Mouse (Mus musculus) cerebellum, adult 8-10 months (tissue): Measurements from ENCODE around the gene Afap1.
A peak's percentile ranks its signal among the peaks of the same experiment; 100 is the strongest.

Experiments used
- DNase-seq: peaks from one replicate; pipeline ENCODE4 v3.0.0; 2022

The Afap1 gene

GRCm38 (mm10) chr5:35898114-35898513 lies 5.0 kb downstream of the Afap1 start:
- no peak for DNase-seq

- no peak for DNase-seq
Measured at GRCm38 (mm10) chr5:35898994-35899393, 5.9 kb downstream of the Afap1 start.

- DNase-seq = no peak
Measured at GRCm38 (mm10) chr5:35900401-35901225, 7.5 kb downstream of the Afap1 start.

GRCm38 (mm10) chr5:35901226-35901809 lies 8.2 kb downstream of the Afap1 start:
- DNase-seq = no peak

- no peak for DNase-seq
Measured at GRCm38 (mm10) chr5:35903456-35903855, 10.3 kb downstream of the Afap1 start.

GRCm38 (mm10) chr5:35905283-35905682 lies 12.2 kb downstream of the Afap1 start:
- DNase-seq = no peak

- no peak for DNase-seq
Measured at GRCm38 (mm10) chr5:35907090-35907489, 14.0 kb downstream of the Afap1 start.

- peak; percentile 85 for DNase-seq
Measured at GRCm38 (mm10) chr5:35907633-35908426, 14.7 kb downstream of the Afap1 start.

GRCm38 (mm10) chr5:35908626-35909443 lies 15.7 kb downstream of the Afap1 start:
- DNase-seq = no peak

- no peak for DNase-seq
Measured at GRCm38 (mm10) chr5:35915629-35916300, 22.6 kb downstream of the Afap1 start.

GRCm38 (mm10) chr5:35916666-35917065 lies 23.5 kb downstream of the Afap1 start:
- DNase-seq = no peak

GRCm38 (mm10) chr5:35918387-35918786 lies 25.3 kb downstream of the Afap1 start:
- DNase-seq = no peak

- DNase-seq = no peak
Measured at GRCm38 (mm10) chr5:35920076-35920475, 27.0 kb downstream of the Afap1 start.

- DNase-seq = no peak
Measured at GRCm38 (mm10) chr5:35920557-35920956, 27.4 kb downstream of the Afap1 start.

GRCm38 (mm10) chr5:35921141-35921540 lies 28.0 kb downstream of the Afap1 start:
- DNase-seq = no peak

- DNase-seq = no peak
Measured at GRCm38 (mm10) chr5:35921595-35922254, 28.6 kb downstream of the Afap1 start.

- DNase-seq = no peak
Measured at GRCm38 (mm10) chr5:35923448-35923847, 30.3 kb downstream of the Afap1 start.

GRCm38 (mm10) chr5:35925171-35925634 lies 32.1 kb downstream of the Afap1 start:
- peak; percentile 44 for DNase-seq

- no peak for DNase-seq
Measured at GRCm38 (mm10) chr5:35926511-35926910, 33.4 kb downstream of the Afap1 start.

GRCm38 (mm10) chr5:35931296-35931695 lies 38.2 kb downstream of the Afap1 start:
- DNase-seq = no peak

GRCm38 (mm10) chr5:35933059-35933458 lies 39.9 kb downstream of the Afap1 start:
- DNase-seq = no peak
